Mouse (Mus musculus) cerebellum, adult 11-12 months (tissue): ENCODE data around the gene Lrmp.
"Not testable (repeated sequence)": the region's sequence is repeated elsewhere in the genome, so short reads cannot be mapped to it uniquely, and the experiment has no call there.

Experiments
- DNase-seq: peaks from one replicate; pipeline ENCODE4 v3.0.0; 2022

Gene Lrmp

DNA sequence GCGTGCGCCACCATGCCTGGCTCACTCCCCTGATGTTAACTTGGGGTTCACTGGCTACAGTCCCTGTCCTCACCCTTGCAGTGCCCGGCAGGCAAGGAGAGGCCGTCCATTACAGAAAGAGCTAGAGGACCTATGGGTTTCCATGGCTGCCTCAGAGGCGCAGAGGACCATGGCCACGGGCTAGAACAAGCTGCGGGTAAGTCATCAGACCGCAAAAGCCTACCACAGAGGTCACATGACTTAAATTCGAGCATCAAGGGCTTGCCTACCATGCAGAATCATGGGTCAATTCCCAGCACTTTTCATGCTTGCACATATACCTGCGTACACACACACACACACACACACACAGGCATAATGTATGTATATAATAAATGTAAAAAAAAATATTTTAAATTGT is 10.0 kb upstream of the Lrmp start:
- no peak for DNase-seq

DNA sequence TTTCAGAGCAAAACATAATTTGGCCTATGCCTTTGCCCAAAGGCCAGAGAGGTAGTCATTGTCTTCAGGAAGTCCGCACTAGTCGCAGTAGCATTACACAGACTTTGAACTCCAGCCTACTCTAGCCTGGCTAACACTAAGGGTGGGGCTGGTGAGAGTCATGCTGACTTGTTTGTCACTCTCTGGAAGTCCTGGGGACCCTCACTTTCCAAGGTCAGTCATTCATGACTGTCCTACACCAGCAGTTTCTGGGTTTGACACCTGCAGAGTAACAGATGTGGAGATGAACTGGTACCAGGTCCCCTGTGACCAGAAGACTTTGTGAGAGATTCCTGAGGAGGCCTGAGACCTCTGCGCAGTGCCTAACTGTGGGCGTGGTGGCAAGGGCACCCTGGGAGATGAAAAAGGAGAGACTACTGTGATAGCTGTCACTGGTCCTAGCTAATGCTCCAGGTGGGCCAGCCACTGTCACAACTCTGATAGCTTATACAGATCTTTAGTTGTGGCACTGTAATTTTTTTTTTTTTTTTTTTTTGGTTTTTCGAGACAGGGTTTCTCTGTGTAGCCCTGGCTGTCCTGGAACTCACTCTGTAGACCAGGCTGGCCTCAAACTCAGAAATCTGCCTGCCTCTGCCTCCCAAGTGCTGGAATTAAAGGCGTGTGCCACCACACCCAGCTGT is 9.2 kb upstream of the Lrmp start:
- DNase-seq: no peak

- no peak for DNase-seq
Observed at GRCm38 (mm10) chr6:145110786-145111185, 4.7 kb upstream of the Lrmp start.

DNA sequence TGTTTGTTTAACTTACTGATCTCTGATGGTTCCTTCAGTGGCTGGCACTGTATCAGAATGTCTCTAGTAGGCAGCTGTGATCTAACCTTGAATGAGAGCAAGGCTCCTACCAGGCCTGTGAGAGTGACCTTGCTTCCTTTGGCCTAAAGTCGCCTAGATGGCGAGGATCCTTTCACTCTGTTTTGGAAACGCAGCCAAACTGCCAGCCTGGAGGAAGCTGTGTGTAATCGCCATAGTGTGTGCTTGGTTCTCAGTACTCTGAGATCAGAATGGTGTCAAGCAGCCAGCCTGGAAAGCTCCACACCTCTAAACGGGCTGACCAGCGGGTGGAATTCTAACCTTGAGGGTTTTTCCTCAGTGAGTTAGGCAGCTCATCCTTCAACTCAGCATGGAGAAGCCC is 2.6 kb upstream of the Lrmp start:
- DNase-seq: no peak

DNA sequence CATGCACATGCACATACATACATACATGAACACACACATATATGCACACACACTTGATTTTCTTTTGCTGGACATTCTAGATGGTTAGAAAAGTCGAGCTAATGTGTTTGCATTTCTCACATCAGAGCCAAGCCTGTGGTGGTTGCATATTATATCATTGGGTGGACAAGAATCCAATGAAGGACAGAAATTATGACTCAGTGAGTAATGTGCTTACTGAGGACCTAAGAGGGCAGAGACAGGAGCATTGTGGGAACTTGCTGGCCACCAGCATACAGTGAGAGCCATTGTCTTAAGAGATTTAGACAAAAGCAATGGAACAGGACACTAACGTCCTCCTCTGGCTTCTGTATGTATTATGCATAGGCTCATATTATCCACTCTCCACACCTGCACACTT is 892 bp upstream of the Lrmp start:
- DNase-seq: no peak

DNA sequence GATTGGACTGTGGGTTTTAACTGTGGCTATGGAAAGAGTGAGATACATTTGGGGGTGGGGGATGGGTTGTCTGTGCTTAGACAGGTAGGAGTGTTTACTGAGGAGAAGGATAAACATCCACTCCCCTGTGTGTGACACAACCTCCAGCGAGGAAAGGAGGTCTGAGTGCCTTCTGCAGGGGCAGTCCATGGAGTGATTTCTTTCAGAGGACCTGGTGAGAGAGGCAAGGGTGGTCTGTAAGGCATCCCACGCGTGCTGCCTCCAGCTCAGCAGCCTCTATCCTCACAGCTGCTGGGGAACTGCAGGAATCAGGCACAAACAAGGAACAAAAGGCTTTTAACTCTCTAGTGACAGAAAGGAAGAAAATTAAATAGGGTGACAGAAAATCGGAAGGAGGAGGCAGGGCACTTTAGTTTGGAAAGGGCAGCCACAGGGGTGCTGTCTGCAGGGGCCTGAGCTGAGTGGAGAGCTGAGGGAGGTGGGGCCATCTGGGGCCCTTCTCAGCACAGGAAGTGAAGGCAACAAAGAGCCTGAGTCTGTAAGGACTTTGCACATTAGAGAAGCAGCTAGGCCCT is 732 bp downstream of the Lrmp start:
- no peak for DNase-seq

DNA sequence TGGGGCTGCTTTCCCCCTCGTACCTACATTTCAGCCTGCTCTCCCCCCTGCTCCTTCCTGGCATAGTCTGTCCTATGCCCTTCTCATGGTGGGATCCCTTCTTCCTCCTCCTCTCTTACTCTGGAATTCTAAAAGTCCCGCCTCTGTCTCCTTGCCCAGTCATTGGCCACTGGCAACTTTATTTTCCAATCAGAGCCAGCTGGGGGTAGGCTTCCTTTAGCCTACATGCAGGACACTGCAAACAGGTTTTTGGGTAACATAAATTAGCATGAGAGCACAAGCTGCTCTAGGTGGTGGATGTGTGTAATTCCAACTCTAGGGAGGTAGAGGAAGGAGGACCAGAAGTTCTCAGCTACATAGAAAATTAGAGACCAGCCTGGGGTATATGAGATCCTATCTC is 4.6 kb downstream of the Lrmp start:
- no peak for DNase-seq

- no peak for DNase-seq
Observed at GRCm38 (mm10) chr6:145120787-145121589, 5.5 kb downstream of the Lrmp start.

GRCm38 (mm10) chr6:145121590-145122420 is 6.4 kb downstream of the Lrmp start:
- DNase-seq: no peak

DNA sequence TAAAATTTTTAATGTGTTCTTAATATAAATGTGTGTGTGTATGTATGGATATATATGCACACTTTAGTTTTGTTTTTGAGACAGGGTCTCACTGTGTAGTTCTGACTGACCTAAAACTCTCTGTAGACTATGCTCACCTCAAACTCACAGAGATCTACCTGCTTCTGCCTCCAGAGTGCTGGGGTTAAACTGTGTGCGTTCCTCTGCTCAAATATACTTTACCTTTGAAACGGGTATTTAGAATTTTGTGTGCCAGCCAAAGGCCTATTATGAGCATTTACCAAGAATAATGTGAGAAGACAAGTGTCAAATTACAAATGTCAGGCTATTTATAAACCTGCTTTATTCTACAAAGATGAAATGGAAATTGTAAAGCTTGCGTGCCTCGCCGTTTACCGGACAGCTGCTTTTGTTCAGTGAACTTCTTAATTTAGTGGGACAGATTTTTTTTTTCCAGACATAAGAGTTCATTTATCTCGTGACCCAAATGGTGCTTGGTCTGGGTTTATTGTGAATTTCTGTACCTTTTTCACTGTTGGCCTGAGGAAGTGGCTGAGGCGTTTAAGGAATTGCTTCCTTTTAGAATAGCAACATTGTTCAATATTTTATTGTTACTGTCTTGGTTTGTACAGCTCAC is 7.1 kb downstream of the Lrmp start:
- DNase-seq: no peak

DNA sequence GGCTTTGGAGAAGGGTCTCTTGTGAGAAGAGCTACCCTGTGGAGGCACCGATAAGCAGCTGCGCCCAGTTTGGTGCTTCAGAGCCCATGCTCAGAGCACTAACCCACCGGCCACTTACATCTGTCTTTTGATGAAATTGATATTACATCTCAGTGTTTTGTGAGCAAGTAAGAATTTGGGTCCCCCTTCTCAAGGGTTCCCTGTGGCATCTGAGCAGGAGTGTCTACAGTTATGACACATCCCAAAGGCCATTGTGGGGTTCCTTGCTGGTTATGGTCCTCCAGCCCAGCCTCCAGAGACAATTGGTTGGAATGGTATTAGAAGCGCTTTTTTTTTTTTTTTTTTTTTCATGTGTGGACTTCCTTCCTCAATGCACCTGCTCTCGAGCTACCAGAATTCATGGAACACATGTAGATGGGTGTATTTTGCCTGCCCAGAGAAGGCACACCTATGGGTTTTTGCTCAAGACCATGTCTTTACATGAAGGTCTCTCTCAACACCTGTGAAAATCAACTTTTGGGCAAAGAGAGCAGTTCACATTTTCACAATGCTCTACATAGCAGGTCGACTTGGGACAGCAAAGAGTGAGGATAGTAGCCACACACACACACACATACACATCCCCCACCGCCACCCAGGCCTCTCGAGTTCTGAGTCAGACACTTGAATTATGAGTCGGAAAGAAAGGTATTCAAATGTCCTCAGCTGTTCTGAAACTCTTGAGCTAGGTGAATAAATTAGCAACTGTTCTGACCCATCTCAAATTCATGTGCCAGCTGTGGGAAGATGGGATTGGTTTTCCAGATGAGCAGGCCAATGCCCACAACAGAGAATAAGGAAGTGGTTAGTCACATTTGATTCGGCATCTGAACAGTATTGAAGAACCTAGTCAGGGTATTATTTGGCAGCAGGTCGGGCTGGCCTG is 7.9 kb downstream of the Lrmp start:
- DNase-seq: no peak

DNA sequence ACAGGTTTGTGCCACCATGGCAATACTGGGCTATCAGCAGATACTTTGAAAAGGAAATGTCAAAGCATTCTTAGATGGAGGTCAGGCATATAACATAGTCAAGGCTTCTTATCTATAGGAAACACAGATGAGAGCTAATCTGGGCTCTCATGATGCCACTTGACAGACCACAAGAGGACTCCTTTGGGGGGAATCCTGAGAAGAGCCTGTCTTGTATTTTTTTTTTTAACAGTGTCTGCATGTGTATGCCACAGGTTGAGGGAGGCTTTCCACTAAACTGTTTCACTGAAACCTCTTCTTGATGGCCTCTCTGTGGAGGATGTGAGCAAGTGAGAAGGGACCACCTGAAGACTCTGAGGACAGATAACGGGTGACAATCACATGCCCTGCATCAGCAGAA is 9.2 kb downstream of the Lrmp start:
- DNase-seq: no peak

- no peak for DNase-seq
Observed at GRCm38 (mm10) chr6:145125591-145126113, 10.2 kb downstream of the Lrmp start.

DNA sequence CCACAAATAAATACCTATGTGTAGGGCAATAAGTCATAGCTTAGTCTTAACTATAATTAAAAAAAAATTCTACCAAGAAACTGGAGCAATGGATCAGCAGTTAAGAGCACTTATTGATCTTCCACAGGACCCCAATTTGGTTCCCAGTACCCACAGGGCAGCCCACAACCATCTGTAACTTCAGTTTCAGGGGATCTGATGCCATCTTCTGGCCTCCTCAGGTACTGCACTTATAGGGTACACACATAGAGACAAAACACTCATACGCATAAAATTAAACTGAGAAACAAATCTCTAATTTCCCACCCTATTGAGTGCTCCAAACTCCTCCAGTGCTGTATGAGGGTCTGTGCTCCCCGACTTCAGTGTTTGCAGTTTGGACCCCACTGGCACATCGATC is 12.2 kb downstream of the Lrmp start:
- DNase-seq: no peak

GRCm38 (mm10) chr6:145129563-145129962 is 14.1 kb downstream of the Lrmp start:
- no peak for DNase-seq

GRCm38 (mm10) chr6:145131991-145132390 is 16.5 kb downstream of the Lrmp start:
- no peak for DNase-seq

- DNase-seq: not testable (repeated sequence)
Observed at GRCm38 (mm10) chr6:145132969-145133368, 17.5 kb downstream of the Lrmp start.

- DNase-seq: no peak
Observed at GRCm38 (mm10) chr6:145135295-145135694, 19.8 kb downstream of the Lrmp start.

DNA sequence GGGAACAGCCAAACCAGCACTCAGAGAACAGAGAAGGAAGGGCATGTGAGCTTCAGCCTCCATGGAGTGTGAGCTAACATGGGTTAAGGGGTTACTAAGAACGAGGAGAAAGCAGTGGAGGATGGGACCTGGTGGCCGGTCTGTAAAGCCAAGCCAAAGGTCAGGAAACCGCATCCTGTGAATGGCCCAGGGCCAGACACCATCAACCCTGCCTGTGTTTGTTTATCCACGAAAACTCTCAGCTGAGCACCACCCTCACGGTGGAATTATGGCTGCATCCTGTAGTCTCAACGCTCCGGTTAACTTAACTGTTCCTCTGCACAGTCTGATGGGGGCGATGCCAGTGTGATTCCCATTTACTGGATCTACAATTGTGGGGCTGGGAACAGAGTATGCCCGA is 20.4 kb downstream of the Lrmp start:
- DNase-seq: no peak

DNA sequence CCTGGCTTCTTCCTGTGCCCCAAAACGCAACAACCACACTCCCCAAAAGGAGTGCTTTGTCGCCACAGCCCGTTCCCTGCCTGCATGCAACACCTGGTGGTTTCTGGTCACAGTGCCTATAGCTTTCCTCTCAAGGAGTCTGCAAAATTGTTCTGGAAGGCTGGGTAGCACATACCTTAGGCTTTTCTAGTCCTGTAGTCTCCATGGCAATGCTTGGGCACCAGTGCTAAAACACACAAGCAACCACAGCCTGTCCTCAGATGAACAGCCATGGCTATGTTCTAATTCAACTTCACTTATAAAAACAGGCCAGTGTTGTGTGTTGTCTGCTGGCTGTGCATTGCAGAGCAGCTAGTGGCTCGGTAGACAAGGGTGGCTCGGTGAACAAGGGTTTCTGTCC is 21.4 kb downstream of the Lrmp start:
- no peak for DNase-seq

DNA sequence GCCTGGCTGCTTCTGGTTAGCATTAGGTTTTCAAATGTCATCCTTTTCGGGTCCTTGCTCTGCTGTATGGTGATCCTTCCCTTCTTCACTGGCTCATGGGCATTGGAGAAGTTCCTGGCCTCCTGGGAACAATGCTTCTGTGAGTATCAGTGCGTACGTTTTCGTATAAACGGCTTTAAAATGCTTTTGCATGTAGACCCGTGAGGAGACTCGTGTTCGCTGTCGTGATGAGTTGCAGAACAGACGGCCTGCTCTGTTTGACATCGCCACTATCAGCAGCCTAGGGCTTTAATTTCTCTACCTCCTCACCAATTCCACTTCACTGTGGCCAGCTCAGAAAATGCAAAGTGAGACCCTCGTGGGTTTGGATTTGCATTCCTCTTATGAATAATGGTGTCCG is 23.8 kb downstream of the Lrmp start:
- no peak for DNase-seq
